Mouse (Mus musculus) stomach, postnatal 0 days (tissue): Measurements from ENCODE around the gene Fyco1. TPM values are rescaled to one million over a fixed set of nuclear protein-coding genes. Genes with fewer than 3 reads are reported as not detected.
"Not testable (repeated sequence)": the region's sequence is repeated elsewhere in the genome, so short reads cannot be mapped to it uniquely, and the experiment has no call there.

ENCODE experiments used
- ATAC-seq: fragments of 200-750 bp; cut with Nextera tagmentation; 2 replicates; pipeline ENCODE4 v1.8.0; 2017; ENCODE audit not compliant: low FRiP score, low TSS enrichment
- DNase-seq: peaks from one replicate; pipeline ENCODE4 v3.0.0-alpha.2; 2016; ENCODE audit warnings: low spot score
- H3K27ac ChIP-seq: fragments of 300-500 bp; sonication (generic); replicated peaks from 2 replicates; pipeline ENCODE4 v1.5.1; 2014; ENCODE audit warnings: mild to moderate bottlenecking, control low read depth
- H3K27me3 ChIP-seq: fragments of 300-500 bp; sonication (generic); 2 replicates; pipeline ENCODE4 v1.6.1; 2014; ENCODE audit warnings: low read length; ENCODE audit not compliant: control insufficient read depth, insufficient read depth
- H3K36me3 ChIP-seq: fragments of 300-500 bp; sonication (generic); 2 replicates; pipeline ENCODE4 v1.6.1; 2014; ENCODE audit warnings: low read length, mixed read lengths; ENCODE audit not compliant: control insufficient read depth, insufficient read depth
- H3K4me1 ChIP-seq: fragments of 300-500 bp; sonication (generic); replicated peaks from 2 replicates; pipeline ENCODE4 v1.6.1; 2014; ENCODE audit warnings: antibody characterized with exemption; ENCODE audit not compliant: control insufficient read depth, insufficient read depth
- H3K4me2 ChIP-seq: fragments of 300-500 bp; sonication (generic); replicated peaks from 2 replicates; pipeline ENCODE4 v1.6.1; 2014; ENCODE audit warnings: low read depth, mild to moderate bottlenecking, control low read depth, moderate library complexity
- H3K4me3 ChIP-seq: fragments of 300-500 bp; sonication (generic); 2 replicates; pipeline ENCODE4 v1.5.1; 2014; ENCODE audit warnings: low read depth, low read length, control low read depth
- H3K9ac ChIP-seq: fragments of 300-500 bp; sonication (generic); 2 replicates; pipeline ENCODE4 v1.6.1; 2014; ENCODE audit warnings: mild to moderate bottlenecking, low read length, control low read depth, mixed read lengths
- H3K9me3 ChIP-seq: fragments of 300-500 bp; sonication (generic); 2 replicates; pipeline ENCODE4 v1.6.1; 2016; ENCODE audit warnings: low read length; ENCODE audit not compliant: control insufficient read depth
- CTCF ChIP-seq: IDR thresholded peaks from 2 replicates; pipeline ENCODE4 v1.5.1; 2016; ENCODE audit warnings: antibody characterized with exemption, low read depth, mild to moderate bottlenecking, moderate library complexity
- EP300 ChIP-seq: optimal IDR thresholded peaks from 2 replicates; pipeline ENCODE3; 2016; ENCODE audit warnings: antibody characterized with exemption
- WGBS: fragments of 180-500 bp; shearing (Covaris S2); extraction: QIAGEN DNeasy Blood & Tissue Kit; methylation state at CpG from one replicate; pipeline ENCODE4 v1.1.7; 2014; 5-methylcytosine and 5-hydroxymethylcytosine counted together
- polyA plus RNA-seq: library from polyadenylated mRNA; unstranded; fragments of >200 nt; fragmentation: Nextera tagmentation; extraction: Ambion mirVana; gene quantifications from 2 replicates; pipeline ENCODE4 v1.2.1, GENCODE M21; 2015

The Fyco1 gene
- polyA plus RNA-seq, 1 experiment from 2014 or later: 6.9 TPM

DNA sequence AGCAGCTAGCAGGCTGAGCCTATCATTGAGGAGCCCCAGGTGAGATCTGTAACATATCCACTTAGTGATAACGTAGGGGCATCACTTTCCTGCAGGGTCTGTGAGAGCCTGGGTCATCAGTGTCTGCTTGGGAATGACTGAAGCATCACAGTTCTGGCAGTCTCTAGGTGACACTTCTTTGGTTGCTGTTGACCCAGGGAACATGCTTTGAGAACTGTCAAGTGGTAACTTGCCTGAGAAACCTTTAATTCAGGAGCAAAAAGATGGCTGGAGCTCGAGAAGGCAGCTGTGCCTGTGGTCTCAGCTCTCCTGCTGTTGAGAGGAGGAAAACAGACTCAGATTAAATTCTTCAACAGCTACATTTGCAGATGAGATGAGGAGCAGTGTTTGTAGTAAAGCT, 94.4 kb downstream of the Fyco1 start:
- Histone ChIP-seq H3K9ac (no peak overlapping the region), H3K4me3 (no peak overlapping the region), H3K27me3 (no peaks in the 10 kb centered on the region), H3K36me3 (no peaks in the 10 kb centered on the region), H3K4me1 (no peaks in the 10 kb centered on the region), H3K4me2 (no peak overlapping the region), H3K9me3 (no peaks in the 10 kb centered on the region), H3K27ac (no peak overlapping the region)
- no peak for ATAC-seq
- WGBS: 53% methylated on average over 2 of the region's 2 CpGs
- TF ChIP-seq EP300: no peak
- no peak for TF ChIP-seq CTCF
- DNase-seq: no peak

DNA sequence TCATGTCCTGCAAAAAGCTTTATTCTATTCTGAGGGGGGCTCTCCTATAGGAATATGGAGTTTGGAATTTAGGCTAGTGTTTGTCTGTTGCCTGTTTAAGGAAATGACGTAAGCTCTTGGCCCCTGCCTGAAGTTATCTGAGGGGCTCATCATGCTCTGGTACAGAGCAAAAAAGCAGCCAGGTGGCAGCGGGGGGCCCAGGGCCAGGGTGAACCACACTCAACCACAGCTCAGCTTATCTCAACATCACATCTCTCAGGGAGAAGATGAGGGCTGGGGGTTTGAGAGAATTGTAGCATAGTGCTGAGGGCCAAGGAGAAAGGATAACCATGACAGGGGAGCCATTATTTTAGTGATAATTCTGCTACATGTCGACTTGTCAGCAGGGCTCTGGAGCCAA, 94.9 kb downstream of the Fyco1 start:
- Histone ChIP-seq H3K4me3 (no peak overlapping the region), H3K36me3 (no peaks in the 10 kb centered on the region), H3K9ac (no peak overlapping the region), H3K27me3 (no peaks in the 10 kb centered on the region), H3K9me3 (no peaks in the 10 kb centered on the region), H3K4me2 (no peak overlapping the region), H3K27ac (no peak overlapping the region), H3K4me1 (no peaks in the 10 kb centered on the region)
- TF ChIP-seq CTCF (no peak), EP300 (no peak)
- 78% methylated on average over 3 of the region's 3 CpGs for WGBS
- no peak for ATAC-seq
- DNase-seq: no peak

DNA sequence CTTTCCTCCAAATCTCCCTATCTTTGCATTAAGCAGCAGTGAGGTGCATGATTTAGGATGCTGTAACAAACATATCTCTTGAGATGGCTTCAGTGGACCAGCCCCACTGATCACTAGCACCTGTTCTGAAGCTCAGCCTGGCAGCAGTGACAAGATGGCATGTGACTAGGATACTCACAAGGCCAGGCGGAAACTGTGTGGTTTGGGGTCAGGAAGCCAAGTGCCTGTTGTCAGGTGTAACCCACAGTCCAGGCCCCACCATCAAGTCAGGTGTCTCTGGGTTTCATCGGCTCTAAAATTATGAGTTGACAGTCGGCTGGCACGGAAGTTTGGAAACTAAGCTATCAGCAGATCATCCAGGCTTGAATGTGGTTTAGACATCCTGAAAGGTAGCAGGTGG, 97.4 kb downstream of the Fyco1 start:
- ATAC-seq (no peak), DNase-seq (no peak)
- Histone ChIP-seq H3K4me2 (no peak overlapping the region), H3K27me3 (no peaks in the 10 kb centered on the region), H3K27ac (no peak overlapping the region), H3K9ac (no peak overlapping the region), H3K4me3 (no peak overlapping the region), H3K4me1 (no peaks in the 10 kb centered on the region), H3K9me3 (no peaks in the 10 kb centered on the region), H3K36me3 (no peaks in the 10 kb centered on the region)
- 77% methylated on average over 4 of the region's 4 CpGs for WGBS
- TF ChIP-seq EP300 (no peak), CTCF (no peak)

DNA sequence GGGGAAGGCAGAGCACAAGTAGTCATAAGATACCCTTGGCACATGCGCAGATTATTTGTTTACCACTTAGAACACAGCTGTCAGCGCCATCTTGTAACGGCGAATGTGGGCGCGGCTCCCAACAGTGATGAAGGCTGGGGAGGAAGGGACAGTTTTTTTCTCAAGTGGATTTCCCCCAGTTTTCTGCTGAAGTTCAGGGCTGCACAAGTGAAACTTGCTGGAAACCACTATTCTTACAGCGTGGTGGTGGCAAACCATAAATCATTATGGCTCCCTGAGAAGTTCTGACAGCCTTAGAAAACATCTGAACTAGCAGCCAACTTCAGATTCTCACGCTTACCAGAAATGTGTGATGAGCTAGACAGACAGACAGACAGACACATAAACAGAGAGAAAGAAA, 102.0 kb downstream of the Fyco1 start:
- H3K4me2 ChIP-seq, DNase-seq, H3K4me3 ChIP-seq, H3K9me3 ChIP-seq, ATAC-seq, H3K27me3 ChIP-seq, H3K36me3 ChIP-seq, H3K4me1 ChIP-seq, H3K27ac ChIP-seq, H3K9ac ChIP-seq: not testable (repeated sequence)
- 91% methylated on average over 7 of the region's 8 CpGs for WGBS

DNA sequence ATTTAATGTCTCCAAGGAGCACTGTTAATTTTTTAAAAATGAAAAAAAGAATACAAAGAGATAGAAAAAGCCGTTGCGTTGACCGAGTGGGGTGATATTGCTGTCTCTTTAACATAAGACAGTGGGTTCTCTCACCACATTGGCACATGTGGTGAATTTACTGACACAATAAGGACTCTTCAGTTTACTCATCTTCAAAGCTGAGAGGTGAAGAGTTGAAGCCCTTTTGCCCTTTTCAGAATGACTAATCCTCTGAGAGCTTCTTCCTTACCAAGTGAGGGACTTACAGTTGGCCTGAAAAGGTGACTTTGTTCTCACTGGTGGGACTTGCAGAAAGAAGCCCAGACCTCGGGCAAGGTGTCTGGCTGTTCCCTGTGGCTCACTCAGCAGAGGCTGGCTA, 110.9 kb downstream of the Fyco1 start:
- Histone ChIP-seq H3K4me3 (no peak overlapping the region), H3K4me2 (no peak overlapping the region), H3K9me3 (no peaks in the 10 kb centered on the region), H3K9ac (no peak overlapping the region), H3K27ac (no peak overlapping the region), H3K36me3 (no peaks in the 10 kb centered on the region), H3K4me1 (no peaks in the 10 kb centered on the region), H3K27me3 (no peaks in the 10 kb centered on the region)
- DNase-seq (no peak), ATAC-seq (no peak)
- 78% methylated on average over 4 of the region's 4 CpGs for WGBS
- no peak for TF ChIP-seq EP300
- no peak for TF ChIP-seq CTCF

Other genes with a start within 250 kb of the Fyco1 start
- 0.06 TPM in 2 replicates for gene Slc6a20b, start 219.3 kb downstream of the Fyco1 start, polyA plus RNA-seq
- gene Ccr9, start 173.5 kb downstream of the Fyco1 start, polyA plus RNA-seq: 0.16 and 0.27 TPM in 2 replicates
- gene Slc6a20a, start 173.0 kb downstream of the Fyco1 start, polyA plus RNA-seq: 1.9 and 3.1 TPM in 2 replicates
- gene Lztfl1, start 134.2 kb downstream of the Fyco1 start, polyA plus RNA-seq: 30.6 and 34.5 TPM in 2 replicates
- 0.41 and 0.44 TPM in 2 replicates for gene Cxcr6, start 45.4 kb downstream of the Fyco1 start, polyA plus RNA-seq
- gene Xcr1, start 10.1 kb upstream of the Fyco1 start, polyA plus RNA-seq: 0.02 and 0.04 TPM in 2 replicates
- gene Ccr1, start 116.8 kb upstream of the Fyco1 start, polyA plus RNA-seq: 3.9 TPM in 2 replicates
- not detected in 2 replicates for gene Ccr1l1, start 126.5 kb upstream of the Fyco1 start, polyA plus RNA-seq
- gene Ccr3, start 170.1 kb upstream of the Fyco1 start, polyA plus RNA-seq: 0.02 and 0.04 TPM in 2 replicates